Mouse (Mus musculus): Measurements from ENCODE around the gene Gna14.

Gene Gna14

DNA sequence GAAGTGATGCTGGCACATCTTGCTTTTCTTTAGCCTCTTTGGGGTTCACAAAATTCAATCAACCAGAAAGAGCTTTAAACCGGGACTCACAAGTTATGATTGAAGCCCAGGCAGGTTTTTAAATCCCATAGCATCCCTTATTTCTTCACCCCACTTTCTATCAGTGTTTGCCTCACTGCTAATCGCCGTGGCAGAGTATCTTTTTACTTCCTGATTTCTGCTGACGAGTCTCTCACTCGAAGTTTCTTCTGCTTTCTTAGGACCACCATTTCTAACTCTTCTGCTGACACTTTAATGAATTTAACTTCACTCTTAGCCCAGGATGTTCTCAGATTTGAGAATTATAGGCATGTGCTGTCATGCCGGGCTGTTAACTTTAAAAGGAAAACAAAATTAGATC is 21.6 kb downstream of the Gna14 start:
- no peak for DNase-seq

DNA sequence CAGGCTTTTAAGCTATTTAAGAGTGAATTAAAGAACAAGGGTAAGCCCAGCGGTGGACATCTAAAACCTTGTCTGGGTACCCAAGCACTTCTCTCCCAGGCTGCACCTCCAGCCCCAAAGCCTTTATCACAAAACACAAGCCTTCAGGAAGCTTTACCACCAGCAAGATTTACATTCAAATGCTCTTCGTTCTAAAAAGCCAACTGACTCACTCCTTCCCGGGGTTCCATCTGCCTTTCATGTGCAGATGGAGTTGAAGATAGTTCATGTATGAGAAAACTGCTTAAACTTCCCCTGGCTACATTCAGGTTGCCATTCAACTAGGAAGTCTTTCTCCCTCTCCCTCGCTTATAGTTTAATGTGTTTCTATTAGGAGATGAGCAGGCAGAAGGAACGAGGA is 23.8 kb downstream of the Gna14 start:
- DNase-seq: no peak

DNA sequence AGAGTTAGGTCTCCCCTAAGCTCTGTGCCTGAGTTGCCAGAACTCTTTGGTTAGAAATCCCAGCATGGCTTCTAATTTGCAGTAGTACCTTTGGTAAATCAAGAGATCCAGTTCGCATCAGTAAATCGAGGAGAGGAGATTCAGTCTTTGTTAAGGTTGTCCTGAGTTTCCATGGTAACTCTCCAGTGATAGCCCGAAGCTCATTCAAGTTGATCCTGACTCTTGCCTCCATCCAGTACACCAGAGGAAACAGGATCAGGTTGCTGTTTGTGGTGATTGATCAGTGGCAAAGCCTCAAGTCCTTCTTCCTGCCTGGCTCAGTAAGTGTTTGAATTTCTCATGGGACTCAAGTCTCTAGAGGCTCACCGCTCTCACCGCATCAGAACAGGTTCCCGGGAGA is 24.7 kb downstream of the Gna14 start:
- no peak for DNase-seq

GRCm38 (mm10) chr19:16460831-16461230 is 25.3 kb downstream of the Gna14 start:
- no peak for DNase-seq

- no peak for DNase-seq
These were observed 26.9 kb downstream of the Gna14 start for GRCm38 (mm10) chr19:16462461-16462860.

GRCm38 (mm10) chr19:16464730-16465129 is 29.2 kb downstream of the Gna14 start:
- no peak for DNase-seq

GRCm38 (mm10) chr19:16468756-16469374 is 33.3 kb downstream of the Gna14 start:
- DNase-seq: no peak

- DNase-seq: no peak
These were observed 37.1 kb downstream of the Gna14 start for GRCm38 (mm10) chr19:16472655-16473054.

GRCm38 (mm10) chr19:16477314-16477946 is 41.9 kb downstream of the Gna14 start:
- DNase-seq: no peak

DNA sequence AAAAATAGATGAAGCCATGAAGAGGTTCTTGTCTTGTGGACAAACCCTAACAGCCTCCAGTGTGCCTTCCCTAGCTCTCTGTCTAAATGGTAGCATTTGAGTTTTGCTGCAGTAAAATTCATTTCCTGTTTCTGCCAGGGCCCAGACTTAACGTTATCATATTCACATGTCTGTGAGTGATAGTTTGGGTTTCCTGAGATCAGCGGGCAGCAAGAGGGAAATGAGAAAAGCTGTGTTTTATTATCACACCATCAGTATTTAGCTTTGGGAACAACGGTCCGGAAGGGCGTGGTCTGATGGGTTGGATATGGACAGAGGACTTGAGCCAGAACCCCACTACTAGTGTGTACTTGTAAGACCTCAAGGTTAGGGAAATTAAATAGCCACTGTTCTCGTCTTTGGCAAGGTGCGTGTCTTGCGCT is 42.6 kb downstream of the Gna14 start:
- DNase-seq: no peak

DNA sequence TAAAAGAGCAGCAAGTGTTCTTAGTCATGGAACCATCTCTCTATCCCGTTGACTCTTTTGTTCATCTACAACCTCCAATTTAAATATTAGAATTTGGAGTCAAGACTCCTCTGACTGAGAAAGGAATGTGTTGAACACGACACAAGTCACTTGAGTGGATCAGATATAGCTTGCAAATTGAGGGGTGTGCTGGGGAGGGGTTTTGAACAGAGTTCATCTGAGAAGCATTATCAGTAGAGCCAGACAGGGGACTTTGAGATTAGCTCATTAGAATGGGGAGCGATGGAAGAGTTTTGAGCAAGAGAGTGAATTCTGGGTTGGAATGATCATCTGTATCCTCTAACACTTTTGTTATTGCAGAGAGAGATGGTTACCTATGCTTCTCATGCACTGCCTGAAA is 46.5 kb downstream of the Gna14 start:
- no peak for DNase-seq

GRCm38 (mm10) chr19:16484237-16484636 is 48.7 kb downstream of the Gna14 start:
- no peak for DNase-seq

DNA sequence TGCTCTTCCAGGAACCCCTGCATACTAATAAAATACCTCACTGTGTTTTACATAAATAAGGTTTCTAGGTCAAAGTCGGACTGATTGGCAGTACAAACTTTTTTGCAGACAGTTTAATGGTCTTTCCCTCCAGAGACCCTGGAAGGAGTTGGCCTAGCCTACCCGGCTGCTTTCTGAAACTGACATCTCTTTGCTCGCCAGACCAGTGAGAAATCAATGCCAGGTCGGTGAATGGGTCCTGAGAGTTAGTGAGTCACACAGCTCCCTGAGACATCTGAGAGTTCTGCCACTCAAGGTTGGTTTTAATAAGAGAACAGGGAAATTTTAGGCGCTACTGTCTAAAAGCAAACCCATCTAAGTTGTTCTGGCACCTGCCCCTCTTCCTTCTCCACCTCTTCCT is 49.1 kb downstream of the Gna14 start:
- no peak for DNase-seq

DNA sequence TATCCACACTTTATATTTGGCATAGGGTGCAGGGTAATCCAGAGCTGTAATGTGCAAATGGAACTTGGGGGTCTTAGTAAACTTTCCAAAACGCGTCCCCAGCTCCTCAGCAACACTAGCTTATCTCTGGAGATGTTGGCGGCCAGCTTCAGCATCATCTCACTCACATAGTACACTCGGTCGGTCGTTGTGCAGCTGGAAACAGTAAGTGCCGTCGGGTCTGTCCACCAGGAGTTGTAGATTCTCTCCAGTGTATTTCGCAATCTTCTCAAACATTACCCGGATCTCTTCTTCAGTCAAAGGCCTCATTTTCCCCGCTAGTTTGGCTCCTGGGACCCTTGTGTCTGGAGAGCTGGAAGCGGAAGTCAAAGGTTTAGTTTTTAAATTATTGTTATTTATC is 55.2 kb downstream of the Gna14 start:
- DNase-seq: no peak

DNA sequence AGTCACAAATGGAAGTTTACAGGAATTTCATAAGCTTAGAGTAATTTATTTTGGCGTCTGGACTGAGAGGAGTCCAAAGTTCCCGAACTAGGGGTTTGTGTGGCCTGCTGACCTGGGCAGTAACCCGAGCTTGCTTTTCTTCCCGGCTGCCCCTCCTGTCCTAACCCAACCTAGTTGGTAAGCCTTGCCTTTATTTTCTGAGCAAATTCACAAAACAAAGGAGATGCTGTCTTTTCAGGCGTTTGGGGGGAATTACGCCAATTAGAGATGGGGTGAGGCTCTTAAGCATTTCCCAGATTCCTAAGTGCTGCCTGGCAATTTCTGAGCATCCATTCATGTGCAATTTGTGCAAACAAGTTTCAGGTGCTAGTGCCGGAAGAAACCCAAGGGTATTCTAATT is 55.9 kb downstream of the Gna14 start:
- no peak for DNase-seq

DNA sequence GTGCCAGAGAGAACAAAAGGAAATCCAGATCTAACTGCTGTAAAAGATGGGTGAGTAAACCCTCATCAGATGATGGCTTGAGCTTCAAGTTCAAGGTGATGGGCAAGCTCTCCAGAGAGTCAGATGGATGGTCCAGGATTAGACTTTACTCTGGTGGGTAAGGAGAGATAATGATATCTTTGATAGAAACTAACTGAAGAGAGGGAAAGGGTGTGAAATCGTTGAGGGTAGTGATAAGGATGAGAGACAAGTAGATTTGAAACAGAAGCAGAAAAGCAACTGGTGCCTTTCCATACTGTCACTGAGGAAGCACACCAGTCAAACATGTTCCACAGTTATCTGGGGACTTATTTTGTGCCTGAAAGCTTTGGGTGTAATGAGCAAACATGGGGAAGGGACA is 56.9 kb downstream of the Gna14 start:
- DNase-seq: no peak

DNA sequence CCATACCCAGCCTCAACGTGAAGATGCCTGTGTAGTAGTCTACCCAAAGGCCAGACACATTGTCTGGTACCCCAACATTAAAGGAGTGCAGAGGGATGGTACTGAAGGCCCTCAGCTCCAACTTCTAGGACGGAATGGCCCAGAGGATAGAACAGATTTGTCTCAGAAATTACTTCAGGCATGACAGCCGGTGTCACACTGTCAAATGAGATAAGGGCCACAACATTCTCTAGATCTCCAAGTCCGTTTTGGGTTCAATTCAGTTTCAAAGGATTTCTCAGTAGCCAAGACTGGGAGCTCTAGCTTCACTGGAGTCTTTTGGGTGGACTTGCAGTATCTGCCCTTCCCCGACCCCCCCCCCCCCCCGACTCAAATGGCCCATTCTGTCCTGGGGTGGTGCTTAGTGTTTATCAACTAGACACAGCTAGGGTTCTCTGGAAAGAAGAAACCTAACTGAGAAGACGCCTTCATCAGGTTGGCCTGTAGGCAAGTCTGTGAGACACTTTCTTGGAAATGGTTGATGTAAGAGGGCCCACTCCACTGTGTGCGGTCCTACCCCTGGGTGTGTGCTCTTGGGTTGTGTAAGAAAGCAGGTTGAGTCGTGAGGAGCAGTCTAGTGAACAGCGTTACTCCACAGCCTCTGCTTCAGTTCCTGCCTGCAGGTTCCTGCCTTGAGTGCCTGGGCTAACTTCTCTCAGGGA is 59.4 kb downstream of the Gna14 start:
- DNase-seq: no peak

DNA sequence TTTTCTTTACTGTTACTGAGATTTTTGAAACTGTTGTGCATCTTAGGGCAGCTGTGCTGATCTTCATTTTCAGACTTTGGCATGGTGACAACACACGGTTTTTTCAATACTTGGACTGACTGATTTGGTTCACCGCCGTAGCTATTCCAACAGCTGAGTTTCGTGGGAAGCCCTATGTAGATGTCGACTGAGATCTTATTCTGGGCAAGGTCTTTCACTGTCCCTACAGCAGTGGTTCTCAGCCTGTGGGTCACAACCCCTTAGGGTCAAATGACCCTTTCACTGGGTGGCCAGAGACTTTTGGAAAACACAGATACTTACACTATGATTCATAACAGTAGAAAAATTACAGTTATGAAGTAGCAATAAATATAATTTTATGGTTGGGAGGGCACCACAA is 60.5 kb downstream of the Gna14 start:
- DNase-seq: no peak

- DNase-seq: no peak
These were observed 66.5 kb downstream of the Gna14 start for GRCm38 (mm10) chr19:16502054-16502453.

DNA sequence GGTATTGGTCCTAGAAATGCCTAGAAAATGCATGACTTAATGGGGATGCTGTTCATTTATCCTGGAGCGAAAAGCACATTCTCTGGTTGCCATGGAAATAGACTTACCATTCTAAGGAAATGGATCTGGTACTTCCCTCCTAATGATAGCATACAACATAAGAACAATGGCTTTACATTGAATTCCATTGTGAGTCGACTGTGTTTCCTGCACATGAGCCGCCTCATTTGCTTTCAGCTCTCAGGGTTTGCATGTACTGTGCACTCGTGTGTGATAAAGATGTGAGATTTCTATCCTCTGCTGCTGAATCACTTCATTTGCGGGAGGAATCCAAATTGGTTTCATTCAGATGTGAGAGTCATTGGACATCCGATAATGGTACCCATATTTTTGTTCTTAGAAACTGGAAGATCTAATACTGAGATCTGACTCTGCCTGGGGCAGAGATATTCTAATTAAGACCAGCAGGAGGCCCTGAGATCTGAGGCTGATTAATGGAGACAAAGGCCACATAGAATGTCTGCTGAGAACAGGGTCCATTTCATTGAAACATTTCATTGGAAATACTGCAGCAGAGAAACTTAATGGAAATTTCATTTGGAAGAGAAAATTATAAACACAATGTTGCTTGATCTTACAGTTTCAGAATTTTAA is 71.3 kb downstream of the Gna14 start:
- DNase-seq: no peak

- DNase-seq: no peak
These were observed 75.0 kb downstream of the Gna14 start for GRCm38 (mm10) chr19:16510343-16511080.

GRCm38 (mm10) chr19:16511081-16511420 is 75.5 kb downstream of the Gna14 start:
- DNase-seq: no peak

- no peak for DNase-seq
These were observed 78.6 kb downstream of the Gna14 start for GRCm38 (mm10) chr19:16514201-16514600.
